Mouse (Mus musculus) CH12.LX (cell line): ENCODE measurements around the gene Kcnma1. TPM values are rescaled to one million over a fixed set of nuclear protein-coding genes. Genes with fewer than 3 reads are reported as not detected.

ENCODE experiments used
- DNase-seq: peaks from one replicate; pipeline ENCODE4 v3.0.0-alpha.2; 2013; ENCODE audit errors: extremely low read depth
- H3K27ac ChIP-seq: 2 replicates; pipeline ENCODE4 v1.5.1; 2012; ENCODE audit warnings: low read depth, mild to moderate bottlenecking, control low read depth, moderate library complexity; ENCODE audit not compliant: insufficient read depth
- H3K27me3 ChIP-seq: replicated peaks from 2 replicates; pipeline ENCODE3; 2012; ENCODE audit warnings: inconsistent platforms
- H3K36me3 ChIP-seq, 2 experiments: replicated peaks in 1 of 2; 2 replicates each; pipeline versions ENCODE3 to v1.6.1; 2012; ENCODE audit warnings: inconsistent platforms in 1 of 2, low read length in 1 of 2, mild to moderate bottlenecking in 1 of 2, mixed read lengths in 1 of 2, moderate library complexity in 1 of 2; ENCODE audit not compliant: control insufficient read depth in 1 of 2, insufficient read depth in 1 of 2
- H3K4me1 ChIP-seq, 2 experiments: 2 replicates each; pipeline ENCODE4 v1.6.1; 2012; ENCODE audit warnings: inconsistent platforms in 1 of 2, moderate library complexity in 1 of 2; ENCODE audit not compliant: insufficient read depth in 2 of 2, control insufficient read depth in 1 of 2
- H3K4me2 ChIP-seq: 2 replicates; pipeline ENCODE4 v1.6.1; 2012; ENCODE audit warnings: low read depth, mild to moderate bottlenecking, control low read depth; ENCODE audit not compliant: poor library complexity, insufficient read depth, severe bottlenecking
- H3K4me3 ChIP-seq, 3 experiments: fragments of 150-350 bp in 1 of 3; sonication (generic) in 1 of 3; replicated peaks in 1 of 3; 2 replicates each; pipeline versions ENCODE3 to v1.5.1; 2011 to 2012; ENCODE audit warnings: low read depth in 2 of 3, low read length in 2 of 3, mild to moderate bottlenecking in 2 of 3, moderate library complexity in 2 of 3, control low read depth in 1 of 3, improper control_type of control experiment in 1 of 3, inconsistent platforms in 1 of 3, mixed read lengths in 1 of 3; ENCODE audit not compliant: poor library complexity in 1 of 3
- H3K79me2 ChIP-seq: replicated peaks from 2 replicates; pipeline ENCODE4 v1.6.1; 2012; ENCODE audit warnings: mild to moderate bottlenecking, moderate library complexity; ENCODE audit not compliant: control insufficient read depth, poor library complexity, insufficient read depth, severe bottlenecking; ENCODE audit errors: extremely low read depth
- H3K9ac ChIP-seq: 2 replicates; pipeline ENCODE4 v1.6.1; 2012; ENCODE audit warnings: low read depth, mild to moderate bottlenecking, control low read depth, moderate library complexity; ENCODE audit not compliant: insufficient read depth
- H3K9me3 ChIP-seq: replicated peaks from 2 replicates; pipeline ENCODE3; 2012; ENCODE audit warnings: low read length, inconsistent platforms, mixed read lengths
- CHD1 ChIP-seq: IDR thresholded peaks from 2 replicates; pipeline ENCODE4 v1.6.1; 2012; ENCODE audit warnings: low read depth, low read length, improper control_type of control experiment, inconsistent platforms
- CHD2 ChIP-seq: IDR thresholded peaks from 2 replicates; pipeline ENCODE4 v1.6.1; 2011; ENCODE audit warnings: low read length, improper control_type of control experiment
- E2F4 ChIP-seq: IDR thresholded peaks from 2 replicates; pipeline ENCODE4 v1.6.1; 2011; ENCODE audit warnings: low read depth, low read length, improper control_type of control experiment; ENCODE audit not compliant: insufficient replicate concordance
- EP300 ChIP-seq: IDR thresholded peaks from 2 replicates; pipeline ENCODE4 v1.6.1; 2011; ENCODE audit warnings: low read length, improper control_type of control experiment
- HCFC1 ChIP-seq: IDR thresholded peaks from 2 replicates; pipeline ENCODE4 v1.6.1; 2012; ENCODE audit warnings: low read depth, mild to moderate bottlenecking, inconsistent platforms, low read length, improper control_type of control experiment
- JUN ChIP-seq: IDR thresholded peaks from 2 replicates; pipeline ENCODE4 v1.6.1; 2011; ENCODE audit warnings: low read depth, mild to moderate bottlenecking, low read length, improper control_type of control experiment, moderate library complexity; ENCODE audit not compliant: insufficient read depth
- MAFK ChIP-seq: IDR thresholded peaks from 2 replicates; pipeline ENCODE4 v1.6.1; 2011; ENCODE audit warnings: low read length, improper control_type of control experiment; ENCODE audit not compliant: insufficient replicate concordance
- MEF2A ChIP-seq: IDR thresholded peaks from 2 replicates; pipeline ENCODE4 v1.6.1; 2014; ENCODE audit warnings: low read depth, mild to moderate bottlenecking, inconsistent platforms, low read length, improper control_type of control experiment, borderline replicate concordance
- NRF1 ChIP-seq: IDR thresholded peaks from 2 replicates; pipeline ENCODE4 v1.6.1; 2014; ENCODE audit warnings: low read depth, mild to moderate bottlenecking, inconsistent platforms, low read length, improper control_type of control experiment, moderate library complexity
- PAX5 ChIP-seq: IDR thresholded peaks from 2 replicates; pipeline ENCODE4 v1.6.1; 2012; ENCODE audit warnings: low read length, inconsistent platforms, mixed read lengths
- POLR2AphosphoS2 ChIP-seq: IDR thresholded peaks from 2 replicates; pipeline ENCODE4 v1.6.1; 2011; ENCODE audit warnings: low read depth, low read length, improper control_type of control experiment
- RAD21 ChIP-seq: IDR thresholded peaks from 2 replicates; pipeline ENCODE4 v1.6.1; 2011; ENCODE audit warnings: low read depth, mild to moderate bottlenecking, low read length, improper control_type of control experiment, moderate library complexity
- RCOR1 ChIP-seq: conservative IDR thresholded peaks from 2 replicates; pipeline ENCODE4 v1.6.1; 2012; ENCODE audit warnings: low read depth, mild to moderate bottlenecking, inconsistent platforms, low read length, improper control_type of control experiment
- SMC3 ChIP-seq: IDR thresholded peaks from 2 replicates; pipeline ENCODE4 v1.6.1; 2011; ENCODE audit warnings: low read depth, low read length, improper control_type of control experiment
- TCF12 ChIP-seq: IDR thresholded peaks from 2 replicates; pipeline ENCODE4 v1.6.1; 2014; ENCODE audit warnings: low read depth, mild to moderate bottlenecking, inconsistent platforms, low read length, improper control_type of control experiment
- ZKSCAN1 ChIP-seq: IDR thresholded peaks from 2 replicates; pipeline ENCODE4 v1.6.1; 2012; ENCODE audit warnings: low read depth, inconsistent platforms, low read length, improper control_type of control experiment, borderline replicate concordance
- ZMIZ1 ChIP-seq: IDR thresholded peaks from 2 replicates; pipeline ENCODE4 v1.6.1; 2012; ENCODE audit warnings: low read depth, mild to moderate bottlenecking, inconsistent platforms, low read length, improper control_type of control experiment
- ZNF384 ChIP-seq: IDR thresholded peaks from 2 replicates; pipeline ENCODE4 v1.6.1; 2012; ENCODE audit warnings: low read depth, low read length, improper control_type of control experiment, inconsistent platforms
- dilution Hi-C: fragments of 300-500 bp; cut with MboI; formaldehyde crosslinking; loops from 2 replicates; pipeline ENCODE4 v1.14.3; 2020; ENCODE audit warnings: low sequenced_read_pairs; ENCODE audit not compliant: extremely low pct_unique_long_range_greater_than_20kb, extremely low pct_ligation_motif_present
- in situ Hi-C: fragments of 300-500 bp; cut with MboI; formaldehyde crosslinking; loops from 3 replicates; pipeline ENCODE4 v1.14.3; 2019; ENCODE audit warnings: low sequenced_read_pairs, low pct_ligation_motif_present, low pct_unique_long_range_greater_than_20kb, mixed read lengths
- polyA plus RNA-seq: library from polyadenylated mRNA; unstranded; fragments of >175 nt; gene quantifications from 2 replicates; pipeline ENCODE4 v1.2.1, GENCODE M21; 2012; ENCODE audit warnings: low read depth; ENCODE audit not compliant: insufficient read length
- total RNA-seq, 2 experiments: library from RNA; depleted of rRNA; stranded (reverse); fragments of 300-350 nt in 1 of 2; fragments of >200 nt in 1 of 2; gene quantifications; 2 replicates each; pipeline ENCODE4 v1.2.3; 2012 to 2014

Kcnma1 gene
- total and polyA plus RNA-seq, 3 experiments, result 0.10 to 0.17 (median 0.12) TPM

DNA sequence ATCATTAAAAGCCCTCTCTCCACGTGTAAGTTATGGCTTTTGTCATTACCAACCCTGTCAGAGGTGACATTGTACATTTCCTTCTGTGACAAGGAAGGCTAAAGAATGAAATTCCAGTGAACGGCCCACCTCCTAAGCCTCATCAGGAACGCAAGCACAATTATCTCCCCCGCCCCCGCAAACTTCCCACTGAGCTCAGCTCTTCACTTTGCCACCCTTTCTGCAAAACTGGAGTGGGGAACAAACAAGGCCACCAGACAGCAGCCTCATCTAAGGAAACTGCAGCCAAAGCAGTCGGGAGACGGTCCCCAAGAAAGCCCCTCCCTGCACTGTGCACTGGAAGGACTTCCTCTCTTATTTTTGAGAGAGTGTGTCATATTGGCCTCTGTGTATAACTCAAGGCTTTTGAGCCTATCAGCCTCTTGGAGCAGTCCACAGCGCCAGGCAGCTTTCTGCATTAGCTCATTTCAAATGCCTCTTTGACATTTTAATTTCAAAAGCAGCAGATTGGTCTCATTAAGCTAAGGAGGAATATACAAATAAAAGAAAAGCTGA is 512.0 kb downstream of the Kcnma1 start:
- H3K27me3 ChIP-seq, result no peaks in the 10 kb centered on the region
- TF ChIP-seq PAX5 (no peak), MEF2A (no peak), SMC3 (no peak), POLR2AphosphoS2 (no peak), ZNF384 (no peak), E2F4 (no peak), RAD21 (no peak), CHD1 (no peak), TCF12 (no peak), RCOR1 (no peak)
- H3K4me3 ChIP-seq, result no peak overlapping the region
- no peaks in the 10 kb centered on the region for H3K79me2 ChIP-seq
- no peaks in the 10 kb centered on the region for H3K9me3 ChIP-seq
- no peak overlapping the region for H3K27ac ChIP-seq
- H3K9ac ChIP-seq, result no peak overlapping the region
- no peaks in the 10 kb centered on the region for H3K36me3 ChIP-seq
- dilution Hi-C loops, result no loop called here
- DNase-seq, result no peak
- no peak overlapping the region for H3K4me2 ChIP-seq
- no peaks in the 10 kb centered on the region for H3K4me1 ChIP-seq
- in situ Hi-C loops, result no loop called here

- no peak overlapping the region for H3K4me2 ChIP-seq
- no peaks in the 10 kb centered on the region for H3K36me3 ChIP-seq
- TF ChIP-seq HCFC1 (no peak), SMC3 (no peak), JUN (no peak), MAFK (no peak), NRF1 (no peak), ZKSCAN1 (no peak), EP300 (no peak), ZMIZ1 (no peak), TCF12 (no peak), RCOR1 (no peak), CHD2 (no peak)
- in situ Hi-C loops (no loop called here), dilution Hi-C loops (no loop called here)
- H3K4me1 ChIP-seq, result no peaks in the 10 kb centered on the region
- H3K79me2 ChIP-seq, result no peaks in the 10 kb centered on the region
- no peak overlapping the region for H3K4me3 ChIP-seq
- H3K9me3 ChIP-seq, result no peaks in the 10 kb centered on the region
- DNase-seq, result no peak
- H3K27me3 ChIP-seq, result no peaks in the 10 kb centered on the region
- no peak overlapping the region for H3K9ac ChIP-seq
- H3K27ac ChIP-seq, result no peak overlapping the region
These were observed 517.5 kb downstream of the Kcnma1 start for GRCm38 (mm10) chr14:23496801-23497200.
